Mouse (Mus musculus) megakaryocyte, embryonic 14.5 days (primary cell): ENCODE data around the gene Rab27a.

Experiments
- FLI1 ChIP-seq: IDR thresholded peaks from 2 replicates; pipeline ENCODE4 v1.6.1; 2012; ENCODE audit warnings: low read length, inconsistent platforms, mixed read lengths
- GATA1 ChIP-seq: IDR thresholded peaks from 3 replicates; pipeline ENCODE4 v1.6.1; 2012; ENCODE audit warnings: mixed read lengths, low read length, inconsistent platforms, borderline replicate concordance

GRCm38 (mm10) chr9:73070971-73071659, 26.5 kb downstream of the Rab27a start:
- TF ChIP-seq GATA1: no peak
- TF ChIP-seq FLI1: no peak
